Mouse (Mus musculus) stomach, embryonic 16.5 days (tissue): Measurements from ENCODE around the gene Srpx. TPM values are rescaled to one million over a fixed set of nuclear protein-coding genes. Genes with fewer than 3 reads are reported as not detected.

Experiments
- ATAC-seq: fragments of 200-750 bp; cut with Nextera tagmentation; 2 replicates; pipeline ENCODE4 v1.8.0; 2017; ENCODE audit warnings: moderate number of reproducible peaks, moderate TSS enrichment; ENCODE audit not compliant: insufficient read depth, low FRiP score
- H3K27ac ChIP-seq: fragments of 300-500 bp; sonication (generic); 2 replicates; pipeline ENCODE4 v1.5.1; 2014; ENCODE audit warnings: low read length
- H3K27me3 ChIP-seq: fragments of 300-500 bp; sonication (generic); 2 replicates; pipeline ENCODE4 v1.6.1; 2014; ENCODE audit warnings: low read length, control low read depth, mixed read lengths; ENCODE audit not compliant: control insufficient read depth, insufficient read depth
- H3K36me3 ChIP-seq: fragments of 300-500 bp; sonication (generic); 2 replicates; pipeline ENCODE4 v1.6.1; 2014; ENCODE audit warnings: low read length; ENCODE audit not compliant: control insufficient read depth, insufficient read depth
- H3K4me1 ChIP-seq: fragments of 300-500 bp; sonication (generic); 2 replicates; pipeline ENCODE4 v1.6.1; 2014; ENCODE audit warnings: low read length, control low read depth, mixed read lengths; ENCODE audit not compliant: control insufficient read depth, insufficient read depth
- H3K4me2 ChIP-seq: fragments of 300-500 bp; sonication (generic); 2 replicates; pipeline ENCODE4 v1.6.1; 2014; ENCODE audit warnings: low read depth, low read length, mixed read lengths
- H3K4me3 ChIP-seq: fragments of 300-500 bp; sonication (generic); replicated peaks from 2 replicates; pipeline ENCODE4 v1.5.1; 2014; ENCODE audit warnings: mild to moderate bottlenecking, low read length
- H3K9ac ChIP-seq: fragments of 300-500 bp; sonication (generic); 2 replicates; pipeline ENCODE4 v1.6.1; 2014; ENCODE audit warnings: low read length
- H3K9me3 ChIP-seq: fragments of 300-500 bp; sonication (generic); replicated peaks from 2 replicates; pipeline ENCODE4 v1.6.1; 2016; ENCODE audit warnings: low read length, control low read depth; ENCODE audit not compliant: control insufficient read depth
- WGBS: fragments of 180-500 bp; shearing (Covaris S2); extraction: QIAGEN DNeasy Blood & Tissue Kit; methylation state at CpG from one replicate; pipeline ENCODE4 v1.1.7; 2014; 5-methylcytosine and 5-hydroxymethylcytosine counted together
- polyA plus RNA-seq: library from polyadenylated mRNA; unstranded; fragments of >200 nt; fragmentation: Nextera tagmentation; extraction: Ambion mirVana; gene quantifications from 2 replicates; pipeline ENCODE4 v1.2.1, GENCODE M21; 2015

Srpx gene
- polyA plus RNA-seq: 30.0 and 36.6 TPM in 2 replicates

DNA sequence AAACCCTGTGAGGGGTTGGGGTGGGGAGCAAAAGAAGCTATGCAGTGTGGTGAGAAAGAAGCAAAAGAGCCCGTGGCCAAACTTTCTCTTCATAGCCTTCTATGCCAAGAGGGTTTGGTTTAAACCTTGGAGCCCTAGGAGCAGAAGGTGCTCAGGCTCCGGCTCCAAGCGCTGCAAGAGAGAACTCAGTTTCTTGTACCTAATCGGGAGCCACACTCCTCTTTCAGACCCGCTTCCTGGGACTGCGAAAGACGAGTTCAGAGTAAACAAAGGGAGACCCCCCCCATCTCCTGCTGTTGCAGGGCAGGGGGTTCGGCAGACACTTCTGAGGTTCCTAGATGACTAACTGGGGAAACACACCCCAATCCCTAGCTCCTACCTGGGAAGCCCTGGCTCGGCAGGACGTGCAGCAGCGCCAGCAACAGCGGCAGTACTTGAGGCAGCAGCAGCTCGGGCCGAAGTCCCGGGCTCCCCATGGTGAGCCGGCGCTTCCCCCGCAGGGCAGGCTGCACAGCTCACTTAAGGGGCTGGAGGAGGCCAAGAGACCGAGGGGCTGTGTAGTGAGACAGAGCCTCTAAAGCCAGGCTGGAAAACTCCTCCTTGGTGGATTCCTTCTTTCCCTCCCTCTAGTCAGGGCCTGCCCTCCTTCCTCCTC is at the start of gene Srpx:
Gene Srpx, minus strand, starts transcription at position 645 of the 655 bp plus-strand sequence.
- peak within 1 kb of the TSS; percentile 56 for H3K4me2 ChIP-seq
- H3K4me1 ChIP-seq: no peaks in the 10 kb centered on the region
- peak within 1 kb of the TSS; percentile 44 for H3K4me3 ChIP-seq
- H3K27ac ChIP-seq: peak within 1 kb of the TSS; percentile 38; the same call in 1 of the 2 replicates
- ATAC-seq: peak; percentile 50; the same call in 1 of the 2 replicates
- 16% methylated on average over 19 of the region's 19 CpGs for WGBS
- H3K9ac ChIP-seq: peak within 1 kb of the TSS; percentile 72
- H3K27me3 ChIP-seq: no peaks in the 10 kb centered on the region
- no peaks in the 10 kb centered on the region for H3K9me3 ChIP-seq
- H3K36me3 ChIP-seq: no peaks in the 10 kb centered on the region

DNA sequence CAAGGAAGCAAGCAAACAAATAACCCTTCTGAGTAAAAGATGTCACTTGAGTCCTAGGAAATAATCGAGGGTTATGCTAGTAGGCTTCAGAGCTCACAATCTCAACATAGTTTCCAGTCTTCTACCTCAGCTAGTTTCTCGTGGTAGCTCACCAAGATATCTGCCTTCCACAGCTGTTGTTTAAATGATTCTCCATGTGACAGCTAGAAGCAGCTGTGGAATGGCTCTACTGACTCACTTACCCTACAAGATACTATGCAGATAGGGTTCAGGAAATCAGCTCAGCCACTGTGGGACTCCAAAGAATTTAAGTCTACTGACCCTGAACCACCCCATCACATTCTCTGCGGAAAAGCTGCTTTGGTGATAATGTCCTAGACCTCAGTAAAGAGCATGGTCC is 34.9 kb upstream of the Srpx start:
- Histone ChIP-seq H3K27me3 (no peaks in the 10 kb centered on the region), H3K9ac (no peak overlapping the region), H3K4me2 (no peak overlapping the region), H3K9me3 (no peaks in the 10 kb centered on the region), H3K4me1 (no peaks in the 10 kb centered on the region), H3K36me3 (no peaks in the 10 kb centered on the region), H3K4me3 (no peak overlapping the region), H3K27ac (no peak overlapping the region; the same call in 1 of the 2 replicates)
- no peak for ATAC-seq
- WGBS: 69% methylated on average over 3 of the region's 3 CpGs

DNA sequence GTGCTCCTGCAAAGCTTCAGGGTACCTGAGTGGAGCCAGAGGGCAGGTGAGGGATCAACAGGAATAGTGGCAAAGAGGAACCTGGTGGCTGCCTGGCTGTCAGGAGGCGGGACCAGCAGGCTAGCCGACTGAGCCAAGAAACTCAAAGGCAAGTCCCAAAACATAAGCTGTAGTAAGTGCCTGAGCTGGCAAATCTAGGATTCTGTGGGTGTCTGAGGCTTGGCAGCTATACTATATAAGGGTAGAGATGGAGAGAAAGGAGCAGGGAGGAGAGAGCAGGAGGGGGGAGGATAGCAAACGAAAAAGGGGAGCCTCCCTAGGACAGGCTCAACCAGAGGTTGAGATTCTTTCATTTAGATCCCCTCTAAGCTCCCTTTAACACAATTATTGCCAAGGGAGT is 1.7 kb downstream of the Srpx start:
- Histone ChIP-seq H3K4me3 (no peak overlapping the region), H3K9ac (no peak overlapping the region), H3K27ac (no peak overlapping the region), H3K4me1 (no peaks in the 10 kb centered on the region), H3K9me3 (no peaks in the 10 kb centered on the region), H3K4me2 (0 out of 2 replicates have a peak overlapping the region, but pooled peaks have one; percentile 56), H3K27me3 (no peaks in the 10 kb centered on the region), H3K36me3 (no peaks in the 10 kb centered on the region)
- WGBS: 52% methylated on average over 3 of the region's 3 CpGs
- ATAC-seq: no peak

DNA sequence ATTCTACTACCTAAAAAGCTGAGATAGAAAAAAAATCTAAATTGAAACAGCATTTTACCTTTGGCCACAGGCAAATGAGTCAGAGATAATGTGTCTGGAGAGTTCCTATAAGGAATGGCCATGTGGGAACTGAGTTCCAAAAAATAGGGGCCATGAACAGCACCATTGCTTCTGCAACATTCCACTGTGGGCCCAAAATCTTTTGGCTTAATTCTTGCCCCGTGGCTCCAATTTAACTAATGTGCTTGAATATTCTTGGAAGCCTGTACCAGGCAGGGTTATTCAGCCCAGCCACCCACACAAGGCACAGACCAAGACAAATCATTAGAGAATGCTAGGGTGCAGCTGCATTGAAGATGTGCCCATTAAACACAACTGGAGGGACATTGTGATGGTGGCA is 6.8 kb downstream of the Srpx start:
- Histone ChIP-seq H3K27ac (no peak overlapping the region), H3K4me1 (no peaks in the 10 kb centered on the region)
- 85% methylated on average over 1 of the region's 1 CpGs for WGBS

DNA sequence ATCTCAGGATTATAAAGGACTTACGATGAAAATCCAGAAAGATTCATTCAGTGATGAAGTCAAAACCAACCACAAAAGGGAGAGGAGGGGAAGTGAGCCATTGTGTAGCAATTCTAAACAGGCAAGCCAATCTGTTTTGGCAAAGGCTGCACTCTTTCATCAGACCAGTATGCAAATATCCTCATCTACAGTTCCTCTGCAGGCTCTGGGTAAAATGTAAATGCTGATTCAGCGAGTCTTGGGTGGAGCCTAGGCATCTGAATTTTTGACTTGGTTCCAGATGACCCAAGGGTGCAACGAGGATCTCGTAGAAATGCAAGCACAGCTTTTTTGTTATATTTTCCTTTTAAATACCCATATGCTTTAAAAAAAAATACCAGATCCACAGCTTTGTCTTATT is 9.0 kb downstream of the Srpx start:
- 56% methylated on average over 4 of the region's 4 CpGs for WGBS

More for the DNA sequence above, 6.8 kb downstream of the Srpx start:
- Histone ChIP-seq H3K4me2 (no peak overlapping the region), H3K9me3 (no peaks in the 10 kb centered on the region), H3K27me3 (no peaks in the 10 kb centered on the region), H3K36me3 (no peaks in the 10 kb centered on the region), H3K4me3 (no peak overlapping the region), H3K9ac (no peak overlapping the region)
- ATAC-seq: no peak

DNA sequence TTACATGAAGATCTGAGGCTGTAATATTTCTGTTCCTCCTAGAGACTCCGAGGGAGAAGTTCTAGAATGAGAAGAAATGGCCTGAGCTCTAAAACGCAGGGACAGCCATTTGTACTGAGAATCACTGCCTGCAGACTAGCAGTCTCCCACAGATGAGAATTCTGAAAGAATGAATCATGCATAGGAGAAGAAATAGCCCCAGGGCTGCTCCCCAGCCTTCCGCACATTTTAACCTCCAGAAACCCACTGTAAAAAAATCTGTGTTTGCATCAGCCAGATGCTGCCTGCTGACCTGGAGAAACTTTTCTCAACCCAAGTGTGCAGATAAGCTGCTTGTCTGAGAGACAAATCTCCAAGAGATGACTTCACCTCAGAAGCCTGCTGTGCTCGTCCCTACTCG is 12.0 kb downstream of the Srpx start:
- Histone ChIP-seq H3K4me2 (no peak overlapping the region), H3K36me3 (no peaks in the 10 kb centered on the region), H3K27ac (no peak overlapping the region), H3K9me3 (no peaks in the 10 kb centered on the region), H3K9ac (no peak overlapping the region), H3K27me3 (no peaks in the 10 kb centered on the region), H3K4me3 (no peak overlapping the region), H3K4me1 (no peaks in the 10 kb centered on the region)
- ATAC-seq: no peak
- 51% methylated on average over 5 of the region's 5 CpGs for WGBS

More for the DNA sequence above, 9.0 kb downstream of the Srpx start:
- Histone ChIP-seq H3K27me3 (no peaks in the 10 kb centered on the region), H3K4me1 (no peaks in the 10 kb centered on the region), H3K4me2 (no peak overlapping the region), H3K36me3 (no peaks in the 10 kb centered on the region), H3K9ac (no peak overlapping the region), H3K4me3 (no peak overlapping the region), H3K9me3 (no peaks in the 10 kb centered on the region), H3K27ac (no peak overlapping the region)
- no peak for ATAC-seq

DNA sequence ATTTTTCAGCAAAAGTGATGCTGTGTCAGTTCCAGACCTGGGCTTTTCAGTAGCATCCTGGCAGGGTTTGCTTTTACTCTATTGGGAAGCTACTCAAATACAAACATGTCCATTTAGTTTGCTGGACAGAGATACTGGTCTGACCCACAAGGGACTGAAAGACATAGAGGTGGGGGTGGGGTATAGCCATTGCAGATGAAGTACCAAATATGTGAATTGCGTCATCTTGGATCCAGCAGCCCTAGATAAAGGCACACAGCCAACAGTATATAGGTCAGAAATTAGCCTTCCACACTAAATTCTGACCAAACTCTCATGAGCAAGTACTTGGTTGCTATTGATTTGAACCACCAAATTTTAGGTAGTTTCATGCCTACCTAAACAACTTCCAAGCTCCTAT is 14.8 kb downstream of the Srpx start:
- Histone ChIP-seq H3K4me1 (no peaks in the 10 kb centered on the region), H3K27me3 (no peaks in the 10 kb centered on the region), H3K36me3 (no peaks in the 10 kb centered on the region), H3K4me2 (no peak overlapping the region), H3K27ac (no peak overlapping the region), H3K4me3 (no peak overlapping the region), H3K9me3 (no peaks in the 10 kb centered on the region), H3K9ac (no peak overlapping the region)
- no peak for ATAC-seq
- 89% methylated on average over 1 of the region's 1 CpGs for WGBS

DNA sequence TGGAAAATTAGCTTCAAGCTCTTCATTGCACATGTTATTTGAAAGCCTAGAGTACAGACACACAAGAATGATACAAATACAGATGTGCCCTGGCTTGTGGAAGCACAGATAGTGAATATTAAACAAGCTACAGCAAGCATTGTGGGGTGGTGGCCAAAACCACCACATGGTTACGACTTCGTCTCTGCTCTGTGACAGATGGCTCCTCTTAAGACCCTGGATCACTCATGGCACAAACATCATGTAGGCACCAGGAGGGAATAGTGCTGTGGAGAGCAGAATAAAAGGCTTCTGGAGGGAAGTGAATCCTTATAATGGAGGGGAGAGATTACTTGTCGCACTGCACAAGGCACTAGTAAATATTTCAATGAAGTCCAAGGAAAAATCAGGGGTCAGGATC is 21.7 kb downstream of the Srpx start:
- Histone ChIP-seq H3K4me2 (no peak overlapping the region), H3K4me3 (no peak overlapping the region), H3K4me1 (no peaks in the 10 kb centered on the region), H3K36me3 (no peaks in the 10 kb centered on the region), H3K9ac (no peak overlapping the region), H3K27ac (no peak overlapping the region), H3K9me3 (no peaks in the 10 kb centered on the region), H3K27me3 (no peaks in the 10 kb centered on the region)
- no peak for ATAC-seq
- 64% methylated on average over 3 of the region's 3 CpGs for WGBS

DNA sequence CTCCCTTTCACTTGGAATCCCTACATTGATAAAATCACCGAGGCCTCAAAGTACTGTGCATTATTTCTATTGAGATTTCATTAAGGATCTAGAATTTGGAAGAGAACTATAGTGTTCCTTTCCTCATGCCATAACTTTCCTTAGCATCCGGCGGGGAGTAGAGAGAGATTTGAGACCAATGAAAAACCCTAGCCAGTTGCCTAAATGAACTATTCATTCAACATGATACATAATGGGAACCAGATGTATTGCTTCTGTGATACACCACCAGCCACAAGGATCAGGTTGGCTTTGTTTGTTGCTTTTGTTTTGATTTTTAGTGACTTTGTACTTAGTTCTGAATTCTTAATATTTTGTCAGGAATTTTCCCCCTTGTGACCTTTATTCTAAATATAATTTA is 37.1 kb downstream of the Srpx start:
- ATAC-seq: no peak
- H3K27ac ChIP-seq: no peak overlapping the region
- H3K9me3 ChIP-seq: no peaks in the 10 kb centered on the region
- no peak overlapping the region for H3K4me3 ChIP-seq
- H3K36me3 ChIP-seq: no peaks in the 10 kb centered on the region
- no peak overlapping the region for H3K4me2 ChIP-seq
- no peaks in the 10 kb centered on the region for H3K27me3 ChIP-seq
- no peak overlapping the region for H3K9ac ChIP-seq
- no peaks in the 10 kb centered on the region for H3K4me1 ChIP-seq
- WGBS: 88% methylated on average over 3 of the region's 3 CpGs
